Mouse (Mus musculus): ENCODE results near the gene Dio1. TPM values are rescaled to one million over a fixed set of nuclear protein-coding genes. Genes with fewer than 3 reads are reported as not detected.

Dio1 gene
- total RNA-seq, 2 experiments from 2014 or later = not detected

- no peak for DNase-seq
Observed at GRCm38 (mm10) chr4:107246040-107246439, 60.9 kb downstream of the Dio1 start.

DNA sequence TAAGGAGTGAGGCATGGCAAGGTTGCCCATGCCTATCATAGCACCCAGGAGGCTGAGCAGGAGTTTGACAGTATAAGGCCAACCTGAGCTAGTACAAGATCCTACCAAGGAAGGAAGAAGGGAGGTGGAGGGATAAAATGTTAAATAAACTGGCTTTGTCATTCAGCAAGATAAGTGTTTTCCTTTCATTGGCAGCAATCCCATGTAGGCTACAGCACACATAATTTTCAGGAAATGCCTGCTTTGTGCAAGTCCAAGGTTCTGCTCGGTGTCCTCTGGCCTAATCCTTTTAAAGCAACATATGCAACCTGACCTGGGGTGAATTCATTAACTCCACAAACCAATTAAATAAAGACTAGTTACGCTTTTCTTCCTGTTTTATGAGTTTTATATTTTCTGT, 61.6 kb downstream of the Dio1 start:
- no peak for DNase-seq

- DNase-seq = no peak
Observed at GRCm38 (mm10) chr4:107243365-107244333, 63.3 kb downstream of the Dio1 start.

Other genes starting within 250 kb of the Dio1 start
- gene Mrpl37, start 240.3 kb downstream of the Dio1 start, total RNA-seq (2021) = 10 to 100 TPM; 82.0 to 95.5 TPM
- gene Cyb5rl, start 240.2 kb downstream of the Dio1 start, total RNA-seq (2021) = 10 to 100 TPM; 16.8 to 18.0 TPM
- gene Cdcp2, start 210.3 kb downstream of the Dio1 start, total RNA-seq (2021) = not detected
- 10 to 100 TPM; 63.4 to 80.2 TPM for gene Tmem59, start 128.8 kb downstream of the Dio1 start, total RNA-seq (2021)
- 10 to 100 TPM; 11.7 to 13.2 TPM for gene Tceanc2, start 128.1 kb downstream of the Dio1 start, total RNA-seq (2021)
- gene Ldlrad1, start 98.0 kb downstream of the Dio1 start, total RNA-seq (2021) = not detected
- gene Lrrc42, start 53.6 kb downstream of the Dio1 start, total RNA-seq (2021) = 1 to 10 TPM; 6.7 to 8.8 TPM
- 1 to 10 TPM; 7.0 to 9.8 TPM for gene Hspb11, start 53.6 kb downstream of the Dio1 start, total RNA-seq (2021)
- gene Yipf1, start 7.2 kb upstream of the Dio1 start, total RNA-seq (2021) = 10 to 100 TPM in 1 of 2 experiments, 1 to 10 TPM in 1; 8.7 to 11.4 TPM
- gene Ndc1, start 60.6 kb upstream of the Dio1 start, total RNA-seq (2021) = 1 to 10 TPM; 7.0 to 8.3 TPM
- gene Glis1, start 127.4 kb upstream of the Dio1 start, total RNA-seq (2021) = not detected